Mouse (Mus musculus) lung, adult 2 months (tissue): Measurements from ENCODE around the gene Kcnh4. TPM values are rescaled to one million over a fixed set of nuclear protein-coding genes. Genes with fewer than 3 reads are reported as not detected.
A peak's percentile ranks its signal among the peaks of the same experiment; 100 is the strongest.

Source experiments
- DNase-seq: peaks from one replicate; pipeline ENCODE4 v3.0.0; 2022
- H3K4me1 ChIP-seq: fragments of 200-500 bp; 2 replicates; pipeline ENCODE4 v1.6.1; 2011; ENCODE audit warnings: low read length; ENCODE audit not compliant: control insufficient read depth, insufficient read depth
- H3K4me3 ChIP-seq: fragments of 200-500 bp; replicated peaks from 2 replicates; pipeline ENCODE3; 2011; ENCODE audit warnings: low read depth, mild to moderate bottlenecking, control low read depth, low read length; ENCODE audit errors: extremely low read depth
- CTCF ChIP-seq: fragments of 200-500 bp; IDR thresholded peaks from 2 replicates; pipeline ENCODE4 v1.5.1; 2011; ENCODE audit warnings: mild to moderate bottlenecking, low read length, control low read depth; ENCODE audit not compliant: insufficient read depth
- POLR2A ChIP-seq: fragments of 200-500 bp; IDR thresholded peaks from 2 replicates; pipeline ENCODE4 v1.6.1; 2011; ENCODE audit warnings: low read depth, mild to moderate bottlenecking, control low read depth, low read length, borderline replicate concordance; ENCODE audit errors: extremely low read depth
- WGBS: fragments of 180-500 bp; shearing (Covaris S2); methylation state at CpG from one replicate; pipeline ENCODE4 v1.1.7; 2018; 5-methylcytosine and 5-hydroxymethylcytosine counted together
- polyA plus RNA-seq: library from polyadenylated mRNA; depleted of rRNA; stranded (reverse); fragments of >200 nt; gene quantifications from 2 replicates; pipeline ENCODE4 v1.2.3, GENCODE M21; 2012

Gene Kcnh4
- polyA plus RNA-seq, 1 experiment: 1.1 TPM

- 94% methylated on average over 6 of the region's 6 CpGs for WGBS
- Histone ChIP-seq H3K4me3 (no peak overlapping the region), H3K4me1 (peaks cover 19% of the 10 kb centered on the region)
- DNase-seq: no peak
- TF ChIP-seq POLR2A (no peak), CTCF (no peak)
These were observed 44.8 kb downstream of the Kcnh4 start for GRCm38 (mm10) chr11:100714948-100715347.

GRCm38 (mm10) chr11:100714534-100714915, 45.2 kb downstream of the Kcnh4 start:
- Histone ChIP-seq H3K4me1 (peaks cover 16% of the 10 kb centered on the region), H3K4me3 (no peak overlapping the region)
- 40% methylated on average over 6 of the region's 6 CpGs for WGBS
- TF ChIP-seq CTCF (peak; percentile 90), POLR2A (no peak)
- peak; percentile 75 for DNase-seq

GRCm38 (mm10) chr11:100713735-100714533, 45.8 kb downstream of the Kcnh4 start, which contains the start of gene Hspb9:
TSS of gene Hspb9 (plus strand) at chr11:100713850.
- peak within 1 kb of the TSS; percentile 56 for H3K4me3 ChIP-seq
- peak; percentile 67 for DNase-seq
- TF ChIP-seq POLR2A (peak; percentile 76; the same call in 1 of the 2 replicates), CTCF (no peak)
- H3K4me1 ChIP-seq: peaks cover 16% of the 10 kb centered on the region
- WGBS: 6% methylated on average over 38 of the region's 38 CpGs

DNA sequence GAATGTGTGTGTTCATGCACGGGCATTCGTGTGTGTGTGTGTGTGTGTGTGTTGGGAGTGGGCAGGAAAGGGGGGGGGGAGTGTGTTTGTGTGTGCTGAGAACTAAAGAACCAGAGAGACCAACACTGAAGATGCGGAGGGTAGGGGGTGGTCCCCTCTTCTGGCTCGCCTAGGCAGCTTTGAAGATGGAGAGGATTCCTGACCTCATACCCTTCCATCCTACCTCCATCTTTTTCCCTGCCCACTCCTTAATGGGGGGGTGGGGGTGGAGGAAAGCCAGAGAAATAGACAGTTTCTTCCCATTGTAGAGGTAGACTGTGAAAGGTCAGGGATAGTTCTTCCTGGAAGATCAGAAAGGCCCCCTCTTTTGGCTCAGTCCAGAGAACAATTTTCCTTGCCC, 46.6 kb downstream of the Kcnh4 start:
- TF ChIP-seq CTCF (no peak), POLR2A (no peak)
- no peak overlapping the region for H3K4me3 ChIP-seq
- DNase-seq: no peak
- 63% methylated on average over 4 of the region's 4 CpGs for WGBS
- H3K4me1 ChIP-seq: peaks cover 16% of the 10 kb centered on the region

GRCm38 (mm10) chr11:100711783-100712615, 47.7 kb downstream of the Kcnh4 start, which contains the start of gene Kat2a:
TSS of gene Kat2a (minus strand) at chr11:100712465.
- 2% methylated on average over 48 of the region's 48 CpGs for WGBS
- Histone ChIP-seq H3K4me1 (peaks cover 16% of the 10 kb centered on the region), H3K4me3 (peak within 1 kb of the TSS; percentile 69)
- peak; percentile 57; the same call in 1 of the 2 replicates for TF ChIP-seq POLR2A
- TF ChIP-seq CTCF: no peak
- peak; percentile 69 for DNase-seq

DNA sequence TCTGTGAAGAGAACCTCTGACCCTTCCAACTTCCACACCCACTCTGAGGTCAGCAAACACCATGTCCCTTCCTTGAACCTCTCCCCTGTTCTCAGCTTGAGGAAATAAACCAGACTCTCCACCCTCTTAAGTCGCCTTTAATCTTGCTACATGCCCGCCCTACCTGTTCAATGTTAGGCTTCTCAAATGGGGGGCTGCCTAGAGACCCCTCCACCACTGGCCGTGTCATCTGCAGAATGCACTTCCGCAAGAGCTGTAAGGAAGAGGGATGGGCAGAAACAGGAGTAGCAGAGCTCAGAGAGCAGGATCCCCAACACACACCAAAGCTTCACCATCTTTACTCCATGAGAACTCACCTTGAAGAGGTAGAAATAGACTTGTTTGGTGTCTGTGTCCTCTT, 48.8 kb downstream of the Kcnh4 start:
- no peak for DNase-seq
- whole genome bisulfite sequencing: 78% methylated on average over 4 of the region's 4 CpGs
- no peak overlapping the region for H3K4me3 ChIP-seq
- peaks cover 16% of the 10 kb centered on the region for H3K4me1 ChIP-seq
- TF ChIP-seq POLR2A (no peak), CTCF (no peak)

DNA sequence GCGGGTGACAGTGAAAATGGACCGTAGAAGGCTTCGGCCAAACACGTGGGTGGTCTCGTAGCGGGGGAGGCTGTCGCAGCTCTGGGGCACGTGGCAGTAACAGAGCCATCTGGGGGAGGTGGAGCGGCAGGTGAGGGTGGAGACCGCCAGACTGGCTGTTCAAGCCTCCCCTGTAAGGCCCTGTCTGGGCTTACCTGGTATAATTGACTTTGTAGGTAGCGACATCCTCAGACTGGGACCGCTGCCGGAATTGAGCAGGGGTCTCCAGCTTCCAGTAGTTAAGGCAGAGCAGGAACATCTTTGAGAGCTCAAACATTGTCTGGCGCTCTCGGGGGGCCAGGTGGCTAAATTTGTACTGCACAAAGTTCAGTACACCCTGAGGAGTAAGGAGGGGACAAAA, 49.2 kb downstream of the Kcnh4 start:
- TF ChIP-seq POLR2A (no peak), CTCF (no peak)
- WGBS: 89% methylated on average over 15 of the region's 15 CpGs
- no peak for DNase-seq
- H3K4me3 ChIP-seq: no peak overlapping the region
- peaks cover 16% of the 10 kb centered on the region for H3K4me1 ChIP-seq

DNA sequence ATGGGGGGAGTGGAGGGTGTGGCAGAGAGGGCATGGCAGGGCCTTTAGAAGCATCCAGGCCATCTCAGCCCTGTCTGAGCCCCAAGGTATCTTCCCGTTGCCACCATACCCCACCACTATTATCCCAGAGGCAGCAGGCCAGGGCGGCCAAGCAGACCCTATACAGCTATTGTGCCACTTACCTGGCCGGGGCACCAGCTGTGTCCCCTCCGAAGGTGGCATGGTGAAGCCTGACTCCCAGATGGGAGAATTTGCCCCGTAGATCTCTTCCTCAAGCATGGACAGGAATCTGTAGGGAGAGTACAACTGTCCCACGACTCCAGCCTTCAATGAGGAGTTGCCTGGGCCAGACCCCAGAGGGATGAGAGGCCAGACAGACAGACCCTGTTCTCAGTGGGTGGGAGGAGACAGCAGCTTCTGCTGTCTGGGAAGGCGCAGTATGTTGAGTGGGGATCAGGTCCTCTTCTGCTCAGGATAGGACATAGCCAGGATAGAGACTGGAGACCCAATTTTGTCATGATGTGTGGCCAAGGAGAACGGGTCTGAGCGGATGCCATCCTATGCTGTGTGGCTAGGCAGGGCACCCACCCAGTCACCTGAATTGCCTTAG, 50.4 kb downstream of the Kcnh4 start:
- H3K4me3 ChIP-seq: no peak overlapping the region
- WGBS: 96% methylated on average over 9 of the region's 9 CpGs
- no peak for TF ChIP-seq POLR2A
- TF ChIP-seq CTCF: no peak
- H3K4me1 ChIP-seq: peaks cover 13% of the 10 kb centered on the region
- DNase-seq: no peak

- peaks cover 13% of the 10 kb centered on the region for H3K4me1 ChIP-seq
- no peak overlapping the region for H3K4me3 ChIP-seq
- DNase-seq: no peak
- TF ChIP-seq POLR2A: no peak
- TF ChIP-seq CTCF: no peak
- 92% methylated on average over 23 of the region's 23 CpGs for WGBS
These were observed 54.5 kb downstream of the Kcnh4 start for GRCm38 (mm10) chr11:100705095-100705747.
